Mouse (Mus musculus) lung, postnatal 4 days (tissue): ENCODE data around the gene Ppp4c.

ENCODE experiments used
- DNase-seq, 2 experiments: peaks; one replicate each; pipeline ENCODE4 v3.0.0; 2021

Ppp4c gene

DNA sequence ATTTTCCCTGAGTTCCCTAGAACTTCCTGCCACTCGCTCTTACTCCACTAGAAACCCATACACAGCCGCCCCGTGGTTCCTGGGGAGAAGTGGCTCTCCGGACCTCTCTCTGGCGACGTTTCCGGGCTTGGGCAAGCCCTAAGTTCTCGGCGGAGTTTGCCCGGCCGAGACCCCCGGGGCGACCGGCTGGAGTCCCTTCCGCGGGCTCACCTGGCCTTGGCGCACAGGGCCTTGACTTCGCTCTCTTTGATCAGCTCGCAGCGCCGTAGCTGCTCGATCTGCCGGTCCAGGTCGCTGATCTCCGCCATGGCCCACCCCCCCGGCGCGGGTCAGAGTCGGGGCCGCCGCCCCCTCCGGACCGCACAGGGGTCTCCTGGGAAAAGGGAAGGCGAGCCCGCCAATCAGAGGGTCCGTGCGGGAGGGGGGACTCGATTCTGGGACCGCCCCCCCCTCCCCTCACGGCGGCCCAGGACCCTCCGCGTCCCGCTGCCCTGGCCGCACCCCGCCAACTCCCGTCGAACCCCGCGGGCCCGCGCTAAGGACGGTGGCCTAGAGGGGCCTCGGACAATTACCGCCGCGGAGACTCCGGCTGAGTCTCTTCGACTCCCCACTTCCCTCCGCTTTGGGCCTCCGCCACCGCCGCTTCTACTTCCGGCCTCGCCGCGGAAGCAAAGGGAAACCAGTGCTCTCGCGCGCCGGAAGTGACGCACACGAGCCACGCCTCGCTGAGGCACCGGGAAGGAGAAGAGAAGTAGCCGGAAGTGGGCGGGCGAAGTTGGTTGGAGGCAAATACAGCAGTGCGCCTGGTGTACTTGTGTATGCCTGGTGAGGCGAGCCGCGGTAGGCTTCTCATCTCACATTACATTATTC is at the start of gene Ppp4c:
TSS of gene Ppp4c (minus strand) at position 646 of the 870 bp plus-strand sequence.
- DNase-seq, result peak; percentile 98 to 99

DNA sequence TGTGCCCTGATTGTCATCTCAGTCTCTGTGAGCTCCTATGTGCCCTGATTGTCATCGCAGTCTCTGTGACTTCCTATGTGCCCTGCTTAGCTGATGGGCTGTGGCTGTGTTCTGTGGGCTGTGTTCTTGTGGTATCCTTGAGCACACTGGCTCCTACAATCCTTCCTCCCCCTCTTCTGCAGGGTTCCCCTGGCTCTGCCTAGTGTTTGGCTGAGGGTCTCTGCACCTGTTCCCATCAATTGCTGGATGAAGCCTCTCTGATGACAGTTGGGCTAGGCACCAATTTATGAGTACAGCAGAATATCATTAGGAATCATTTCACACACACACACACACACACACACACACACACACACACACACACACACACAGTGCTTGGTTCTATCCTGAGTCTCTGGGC is 41.0 kb upstream of the Ppp4c start:
- DNase-seq, result no peak

DNA sequence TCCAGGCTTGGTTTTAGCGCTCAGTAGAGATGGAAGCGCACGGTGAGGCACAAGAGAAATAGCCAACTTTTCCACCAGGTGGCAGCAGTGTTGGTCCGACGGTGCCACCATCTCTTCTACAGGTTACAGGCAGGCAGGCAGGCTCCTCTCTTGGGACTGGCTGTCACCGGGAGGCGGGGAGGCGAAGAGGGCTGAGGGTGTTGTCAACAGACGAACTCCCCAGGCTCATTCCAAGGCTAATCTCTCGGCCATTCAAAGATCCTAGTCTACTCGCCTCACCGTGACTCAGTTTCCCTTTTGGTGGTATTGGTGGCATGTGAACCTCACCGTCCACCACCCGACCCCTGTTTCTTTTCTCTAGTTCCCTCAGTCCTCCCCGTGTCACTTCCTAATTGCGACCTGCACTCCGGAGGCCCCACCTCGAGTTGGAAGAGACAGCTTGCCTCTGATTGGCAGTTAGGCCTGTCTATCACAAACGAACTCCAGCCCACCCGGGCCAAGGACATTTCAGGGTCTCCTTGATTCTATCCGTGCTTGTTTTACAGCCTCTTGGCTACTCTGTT is 39.8 kb upstream of the Ppp4c start:
- peak; percentile 78 to 86 for DNase-seq

DNA sequence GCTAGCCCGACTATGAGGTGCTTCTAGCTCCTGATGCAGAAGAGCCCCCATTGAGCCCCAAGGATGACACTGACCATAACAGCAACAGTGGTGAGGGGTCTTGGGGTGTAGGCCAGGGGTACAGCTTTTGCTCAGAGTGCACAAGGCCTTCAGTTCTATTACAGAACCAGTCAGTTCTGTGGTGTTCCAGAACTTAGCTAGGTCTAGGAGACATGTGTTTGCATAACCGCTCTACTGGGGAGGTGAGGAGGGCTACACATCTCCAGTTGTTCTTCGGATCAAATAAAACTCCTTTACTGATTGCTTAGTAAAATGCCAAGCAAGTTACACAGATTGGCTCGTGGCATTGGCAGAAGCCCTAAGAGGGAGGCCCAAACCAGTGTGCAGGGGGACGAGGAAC is 39.2 kb upstream of the Ppp4c start, which contains the start of gene 4930451I11Rik:
TSS of gene 4930451I11Rik (minus strand) at position 101 of the 400 bp plus-strand sequence.
- no peak for DNase-seq

DNA sequence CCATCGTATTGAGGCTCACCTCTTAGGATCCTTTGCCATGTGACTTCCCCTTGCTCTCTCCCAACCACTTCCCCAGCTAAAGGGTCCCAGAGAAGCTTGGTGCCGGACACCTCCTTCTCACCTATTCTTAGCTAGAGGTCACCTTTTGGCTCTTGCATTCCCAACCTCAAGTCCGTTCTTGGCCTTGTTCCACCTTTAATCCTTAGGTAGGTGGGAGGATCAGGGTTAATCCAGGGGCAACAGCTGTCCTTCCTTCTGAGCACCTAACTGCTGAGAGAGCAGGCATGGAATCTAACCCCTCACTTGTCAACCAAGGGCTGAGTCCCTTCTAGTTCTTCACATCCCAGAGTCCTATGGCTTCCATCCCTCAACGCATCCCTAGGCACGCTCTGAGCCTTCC is 33.7 kb upstream of the Ppp4c start:
- no peak for DNase-seq

DNA sequence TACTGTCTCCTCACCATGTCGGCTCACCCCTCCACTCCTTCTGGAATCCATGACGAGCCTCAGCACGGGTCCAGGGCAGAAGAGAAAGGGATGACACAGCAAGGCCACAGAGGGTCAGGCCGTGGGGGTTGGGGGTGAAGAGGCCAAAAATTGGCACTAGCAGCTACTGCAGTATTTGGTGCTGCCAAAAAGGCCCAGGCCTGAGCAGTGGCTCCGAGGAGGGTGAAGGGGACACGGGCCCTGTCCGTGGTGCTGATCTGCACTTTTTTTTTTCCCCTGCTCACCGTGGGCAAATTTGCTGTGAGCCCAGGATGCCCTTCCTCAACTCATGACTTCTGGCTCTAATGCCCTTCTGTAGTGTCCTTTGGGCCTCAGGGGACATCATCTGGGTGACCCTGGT is 33.1 kb upstream of the Ppp4c start:
- no peak for DNase-seq

DNA sequence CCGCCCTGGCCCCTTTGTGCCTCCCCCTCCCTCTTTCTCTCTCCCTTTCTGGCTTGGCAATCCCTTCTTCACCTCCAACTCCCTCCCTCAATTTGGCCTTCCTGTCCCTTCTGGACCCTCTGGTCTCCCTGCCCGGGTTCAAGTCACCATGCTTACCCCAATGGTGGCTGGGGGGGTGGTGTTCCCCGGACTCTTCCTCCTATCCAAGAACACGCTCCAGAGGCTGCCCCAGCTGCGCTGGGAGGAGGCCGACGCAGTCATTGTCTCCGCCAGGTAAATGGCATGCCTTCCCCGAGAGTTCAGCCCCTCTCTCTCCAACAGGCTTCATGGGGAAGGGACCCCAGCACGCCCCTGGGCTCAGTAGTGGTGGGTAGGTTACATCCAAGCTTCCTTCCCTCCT is 31.6 kb upstream of the Ppp4c start:
- no peak for DNase-seq

DNA sequence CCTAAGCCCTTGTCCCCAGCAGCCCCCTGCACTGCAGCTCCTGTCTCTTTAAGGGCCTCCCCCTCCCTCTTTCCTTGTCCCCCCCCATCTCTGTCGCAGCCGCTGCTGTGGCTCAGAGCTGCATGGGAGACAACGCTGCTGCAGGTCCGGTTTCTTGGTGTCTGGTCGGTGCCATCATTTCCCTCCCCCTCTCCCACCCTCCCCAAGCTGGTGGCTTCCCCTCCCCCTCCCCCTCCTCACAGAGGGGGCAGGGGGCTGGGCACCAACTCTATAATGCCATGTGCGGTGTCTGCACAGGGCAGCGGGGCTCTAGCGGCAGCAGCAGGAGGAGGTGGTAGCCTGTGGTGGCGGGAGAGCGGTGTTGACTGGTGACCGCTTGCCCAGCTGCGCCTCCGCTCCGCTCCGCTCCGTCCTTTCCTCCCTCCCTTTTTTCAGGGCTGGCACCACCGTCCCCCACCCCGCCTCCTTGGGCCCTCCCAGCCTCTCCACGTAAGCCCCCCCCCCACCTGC is 31.0 kb upstream of the Ppp4c start:
- no peak for DNase-seq

DNA sequence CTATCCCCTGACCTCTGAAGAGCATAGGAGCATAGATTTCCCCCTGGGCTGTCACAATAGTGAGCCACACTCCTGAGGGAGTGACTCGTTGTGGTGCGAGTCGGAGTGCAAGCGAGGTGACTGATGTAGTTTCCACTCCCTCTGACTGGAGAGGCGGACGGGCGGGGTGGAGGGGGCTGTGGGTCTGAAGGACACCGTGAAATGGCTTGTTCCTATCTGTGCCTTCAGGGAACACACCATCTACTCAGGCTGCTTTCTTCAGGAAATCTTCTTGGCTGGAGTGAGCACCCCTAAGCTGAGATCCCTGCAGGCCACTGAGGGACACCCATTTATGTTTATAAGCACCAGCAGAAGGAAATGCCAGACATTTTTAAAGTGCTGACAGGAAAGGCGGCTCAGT is 30.4 kb upstream of the Ppp4c start:
- DNase-seq, result no peak

DNA sequence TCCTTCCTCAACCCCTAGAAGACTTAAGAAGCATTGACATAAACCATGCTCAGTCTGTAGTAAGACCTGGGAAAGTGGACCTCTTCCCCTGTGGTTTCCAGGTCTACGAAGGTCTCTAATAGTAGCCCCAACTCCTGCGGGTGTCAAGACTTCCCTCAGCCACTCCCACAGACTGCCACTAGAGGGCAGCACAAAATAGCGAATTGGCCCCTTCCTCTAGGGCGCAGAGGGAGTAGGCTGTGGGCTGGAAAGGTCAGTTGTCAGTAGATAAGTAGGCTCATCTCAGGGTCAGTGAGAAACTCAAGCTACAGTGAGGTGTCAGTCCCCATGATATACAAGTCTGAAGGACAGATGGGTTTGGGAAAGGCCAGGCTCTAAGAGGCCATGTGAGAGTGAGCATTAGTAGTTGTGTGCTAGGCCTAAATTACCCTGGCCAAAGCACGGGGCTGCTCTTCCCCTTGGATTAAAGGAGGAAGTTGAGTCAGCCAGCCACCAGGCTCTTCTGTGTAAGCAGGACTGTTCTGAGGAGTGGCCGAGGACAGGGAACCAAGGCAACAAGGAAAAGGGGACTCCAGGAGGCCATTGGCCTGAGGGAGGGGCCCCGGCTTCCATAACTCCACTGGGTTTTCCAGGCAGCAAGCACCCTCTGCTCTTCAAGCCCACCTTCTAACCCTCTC is 29.7 kb upstream of the Ppp4c start:
- DNase-seq, result peak; percentile 66 to 87

DNA sequence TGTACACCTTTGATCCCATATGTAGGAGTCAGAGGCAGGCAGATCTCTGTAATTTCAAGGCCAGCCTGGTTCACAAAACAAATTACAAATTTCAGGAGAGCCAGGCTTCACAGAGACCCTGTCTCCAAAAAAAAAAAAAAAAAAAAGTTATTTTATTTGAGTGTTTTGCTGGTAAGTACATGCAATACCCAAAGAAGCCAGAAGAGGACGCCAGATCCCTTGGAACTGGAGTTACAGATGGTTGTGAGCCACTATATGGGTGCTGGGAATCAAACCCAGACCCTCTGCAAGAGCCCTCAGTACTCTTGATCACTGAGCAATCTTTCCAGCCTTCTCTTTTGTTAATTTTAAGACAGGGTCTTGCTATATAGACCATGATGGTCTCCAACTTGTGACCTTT is 26.5 kb upstream of the Ppp4c start:
- no peak for DNase-seq

DNA sequence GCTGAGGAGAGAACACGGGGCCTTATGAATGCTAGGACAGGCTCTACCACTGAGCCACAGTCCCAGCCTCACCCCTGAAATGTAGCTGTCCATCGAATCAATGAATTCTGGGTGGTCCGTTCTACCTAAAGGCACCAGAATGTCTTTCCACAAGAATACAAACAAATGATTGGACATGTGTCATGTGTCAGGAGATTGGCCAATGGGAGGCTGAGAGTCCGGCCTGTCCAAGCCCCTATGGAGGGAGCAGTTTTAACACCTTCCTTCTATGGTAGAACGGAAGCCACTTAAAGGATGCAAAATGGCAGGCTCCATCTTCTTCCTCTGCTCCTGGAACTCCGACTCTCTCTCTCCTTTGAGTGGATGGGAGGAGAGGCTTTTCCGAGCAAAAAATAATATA is 25.3 kb upstream of the Ppp4c start:
- no peak for DNase-seq

DNA sequence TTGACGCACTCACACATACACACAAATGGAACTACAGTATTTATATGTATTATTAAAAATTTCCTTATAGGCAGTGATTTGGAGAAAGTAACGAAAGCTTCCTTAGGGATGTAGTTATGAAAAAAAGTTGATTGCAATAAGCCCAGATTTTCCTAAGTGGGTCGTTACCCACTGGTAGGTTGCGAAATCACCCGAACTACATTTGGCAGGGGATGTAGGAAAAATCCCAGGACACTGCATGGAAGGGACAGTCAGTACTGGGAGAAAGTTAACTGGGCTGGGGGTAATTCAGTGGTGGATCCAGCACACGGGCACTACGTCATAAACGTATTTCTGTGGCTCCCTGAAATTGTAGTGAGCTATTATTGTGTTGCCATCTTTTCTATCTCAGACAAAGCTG is 24.2 kb upstream of the Ppp4c start:
- DNase-seq, result no peak

DNA sequence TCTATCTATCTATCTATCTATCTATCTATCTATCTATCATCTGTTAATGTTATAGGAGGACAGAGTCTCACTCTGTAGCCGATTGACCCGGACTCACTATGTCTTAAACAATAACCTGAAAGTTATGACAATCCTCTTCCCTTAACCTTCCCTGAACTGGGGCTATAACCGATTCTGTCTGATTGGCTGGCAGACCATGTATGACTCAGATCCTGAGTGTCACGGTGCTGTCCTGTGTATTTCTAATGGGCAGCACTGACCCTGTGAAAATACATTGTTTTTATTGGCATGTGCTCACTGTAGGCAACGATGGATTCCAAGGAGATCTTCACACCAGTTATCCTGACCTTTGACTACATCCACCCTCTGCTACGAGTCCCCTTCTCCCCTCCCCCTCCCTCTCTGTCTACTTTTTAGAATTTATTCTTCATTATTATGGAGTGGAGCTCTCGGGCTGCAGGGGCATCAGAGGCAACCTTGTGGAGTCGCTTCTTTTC is 23.5 kb upstream of the Ppp4c start:
- DNase-seq, result no peak

DNA sequence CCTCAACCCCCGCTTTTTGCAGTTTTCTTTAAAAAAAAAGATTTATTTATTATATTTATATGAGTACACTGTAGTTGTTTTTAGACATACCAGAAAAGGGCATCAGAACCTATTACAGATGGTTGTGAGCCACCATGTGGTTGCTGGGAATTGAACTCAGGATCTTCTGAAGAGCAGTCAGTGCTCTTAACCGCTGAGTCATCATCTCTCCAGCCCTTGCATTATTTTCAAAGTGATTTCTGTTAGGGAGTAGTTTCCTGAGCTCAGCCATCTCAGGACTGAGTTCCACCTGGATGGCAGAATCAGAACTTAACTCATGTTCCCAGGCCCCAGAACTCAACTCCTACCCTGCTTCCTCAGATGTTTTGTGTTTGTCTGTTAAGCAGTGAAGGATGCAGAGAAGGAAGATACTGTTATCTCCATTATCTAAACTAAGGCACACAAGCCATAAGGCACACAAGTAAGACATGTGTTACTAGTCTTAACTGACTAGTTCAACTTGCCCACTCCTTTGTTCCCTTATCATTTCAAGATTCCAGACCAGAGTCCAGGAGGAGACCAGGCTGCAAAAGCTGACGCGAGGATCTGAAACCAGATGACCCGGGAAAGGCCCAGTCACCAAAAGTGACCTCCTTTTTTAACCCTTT is 17.6 kb upstream of the Ppp4c start:
- DNase-seq, result no peak

DNA sequence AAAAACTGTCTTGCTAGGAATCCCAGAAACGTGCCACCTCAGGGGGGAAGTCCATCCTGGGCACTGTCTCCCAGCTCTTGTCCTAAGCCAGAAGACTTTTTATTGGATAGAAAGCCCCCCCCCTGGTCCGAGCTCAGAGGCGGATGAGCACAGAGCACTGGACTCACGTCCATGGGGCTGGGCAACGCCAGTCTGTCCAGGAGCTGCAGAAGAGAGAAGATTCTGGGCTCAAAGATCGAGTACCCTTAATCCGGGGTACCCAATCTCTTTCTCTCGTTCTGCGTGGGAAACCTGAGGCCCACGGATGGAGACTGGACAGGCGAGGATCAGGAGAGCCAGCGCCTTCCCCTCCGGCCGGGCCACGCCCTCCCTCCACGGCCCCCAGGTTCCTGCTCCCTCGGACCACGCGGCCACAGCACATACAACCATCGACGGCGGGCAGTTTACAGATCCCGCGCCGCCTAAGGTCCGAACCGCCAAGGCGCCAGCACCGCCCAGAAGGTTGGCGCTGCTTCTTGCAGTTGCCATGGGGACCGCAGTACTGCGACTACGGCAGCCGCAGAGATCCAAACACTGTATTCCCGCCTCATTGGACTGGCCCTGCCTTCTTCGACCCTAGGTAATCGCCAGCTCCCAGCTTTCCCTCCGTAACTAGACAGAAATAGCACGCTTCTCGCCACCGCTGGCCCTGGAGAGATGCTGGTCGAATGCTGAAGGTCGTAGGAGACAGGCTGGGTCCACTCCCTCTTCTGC is 16.6 kb upstream of the Ppp4c start:
- DNase-seq, result peak; percentile 87 to 92

DNA sequence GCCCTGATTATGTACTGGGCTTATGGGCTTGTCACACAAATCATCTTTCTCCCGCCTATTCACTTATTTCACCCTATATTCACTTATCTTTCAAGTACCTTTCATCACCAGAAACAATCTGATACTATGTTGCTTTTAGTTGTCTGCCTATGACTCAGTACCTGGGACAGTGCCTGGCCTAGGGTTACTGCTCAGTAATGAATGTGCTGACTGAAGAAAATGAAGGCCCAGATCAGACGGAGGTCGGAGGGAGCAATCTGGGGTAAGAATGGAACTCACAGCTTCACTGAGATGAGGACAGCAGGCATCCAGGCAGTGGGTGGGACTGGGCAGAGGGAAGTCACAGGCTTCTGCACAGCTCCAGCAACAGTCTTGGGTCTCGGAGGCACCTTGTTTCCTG is 15.1 kb upstream of the Ppp4c start:
- DNase-seq, result no peak

DNA sequence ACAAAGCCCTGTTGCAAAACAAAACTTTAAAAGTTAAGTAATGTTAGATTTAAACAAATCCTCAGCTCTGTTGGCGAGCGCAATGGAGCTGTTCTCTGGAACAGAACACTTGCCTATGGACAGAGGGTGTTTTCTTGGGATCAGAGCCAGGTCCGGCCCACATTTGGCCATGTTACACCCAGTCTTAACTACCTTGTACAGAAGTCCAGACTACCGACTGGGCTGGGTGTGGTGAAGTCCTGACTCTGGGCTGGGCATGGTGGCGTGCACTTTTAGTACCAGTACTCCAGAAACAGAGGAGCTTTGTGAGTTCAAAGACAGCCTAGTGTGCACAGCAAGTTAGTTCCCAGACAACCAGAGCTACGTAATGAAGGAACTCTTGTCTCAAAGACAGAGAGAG is 14.7 kb upstream of the Ppp4c start:
- DNase-seq, result peak; percentile 53 to 75

DNA sequence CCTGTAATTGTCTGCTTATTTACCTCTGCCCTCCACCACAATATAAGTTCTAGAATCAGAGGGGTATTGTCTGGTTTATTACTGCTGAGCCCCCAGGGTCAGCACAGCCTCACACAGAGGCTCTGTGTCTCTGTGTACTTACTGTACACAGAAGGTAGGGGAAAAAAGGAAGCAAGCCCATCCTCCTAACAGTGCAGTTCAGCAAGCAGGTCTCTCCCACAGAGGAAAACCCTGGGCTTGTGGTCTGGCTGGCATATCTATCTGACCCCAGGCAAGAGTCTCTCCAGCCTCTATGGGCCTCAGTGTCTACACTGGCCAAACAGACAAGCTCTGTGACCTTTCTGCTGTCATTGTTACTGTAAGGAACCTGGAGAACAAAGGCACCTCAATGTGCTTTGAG is 11.5 kb upstream of the Ppp4c start:
- no peak for DNase-seq

DNA sequence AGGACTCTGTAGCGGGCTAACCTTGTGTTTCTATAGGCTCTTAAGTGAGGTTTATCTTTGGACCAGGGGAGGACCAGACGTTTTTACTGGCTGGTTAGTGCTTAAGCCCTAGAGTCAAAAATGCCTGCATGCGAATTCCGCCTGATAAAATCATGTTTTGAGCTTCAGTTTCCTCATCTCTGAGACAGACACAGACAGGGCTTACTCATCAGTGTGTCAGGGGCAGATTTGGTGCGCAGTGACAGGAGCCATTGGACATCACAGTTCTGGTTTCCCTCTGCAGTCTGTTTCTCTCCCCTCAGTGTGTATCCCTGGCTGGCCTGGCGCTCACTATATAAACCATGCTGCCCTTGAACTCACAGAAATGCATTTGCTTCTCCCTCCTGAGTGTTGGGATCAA is 10.9 kb upstream of the Ppp4c start:
- no peak for DNase-seq

DNA sequence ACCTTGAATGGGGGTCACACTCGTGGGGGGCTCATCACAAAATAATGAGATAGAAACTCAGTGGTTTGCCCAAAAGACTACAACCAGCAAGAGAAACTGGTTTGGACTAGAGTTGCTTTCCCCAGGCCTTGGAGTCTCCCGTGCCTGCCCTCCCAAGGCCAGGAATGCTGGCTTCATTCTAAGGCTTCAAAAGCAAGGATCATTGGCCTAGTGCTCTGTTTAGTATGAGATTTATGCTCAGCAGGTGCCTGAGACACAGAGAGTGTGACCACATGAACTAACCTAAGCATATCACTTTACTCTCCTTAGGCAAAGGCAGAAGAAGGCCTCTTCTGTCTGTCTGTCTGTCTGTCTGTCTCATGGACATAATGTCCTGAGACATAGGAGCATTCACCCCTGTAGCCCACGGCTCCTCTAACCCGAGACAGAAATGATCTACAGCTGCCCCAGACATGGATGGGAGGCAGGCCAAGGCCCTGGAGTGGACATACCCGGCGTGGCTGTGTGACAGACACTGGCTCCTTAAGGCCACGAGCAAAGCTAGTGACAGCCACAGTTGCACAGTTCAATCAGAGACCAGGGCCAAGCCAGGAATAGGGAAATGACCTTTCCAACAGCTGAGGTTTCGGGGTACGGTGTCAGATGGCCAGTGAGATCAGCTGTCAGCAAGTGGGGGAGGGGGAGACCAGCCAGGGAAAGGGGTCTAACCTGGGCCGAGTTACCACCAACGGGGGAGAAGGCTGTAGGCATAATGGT is 10.0 kb upstream of the Ppp4c start:
- DNase-seq, result no peak

DNA sequence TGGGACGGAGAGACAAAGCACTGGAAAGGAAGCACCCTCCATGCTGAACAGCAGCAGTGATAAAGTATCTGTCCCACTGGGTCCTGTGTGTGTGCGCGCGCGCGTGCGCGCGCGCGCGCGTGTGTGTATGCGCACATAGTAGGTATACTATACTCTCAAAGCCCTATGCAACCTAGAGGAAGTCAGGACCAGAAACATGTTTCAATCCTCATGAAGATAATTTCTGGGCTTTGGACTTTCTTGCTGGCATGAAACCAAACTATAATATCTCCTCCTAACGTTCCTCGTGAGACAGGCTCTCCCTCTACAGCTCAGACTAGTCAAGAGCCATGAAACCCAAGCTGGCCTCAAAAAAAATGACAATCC is 8.7 kb upstream of the Ppp4c start:
- DNase-seq, result no peak
